Mouse (Mus musculus) heart, embryonic 12.5 days (tissue): ENCODE measurements around the gene Rassf6. TPM values are rescaled to one million over a fixed set of nuclear protein-coding genes. Genes with fewer than 3 reads are reported as not detected.

Experiments used
- ATAC-seq: fragments of 200-750 bp; cut with Nextera tagmentation; 2 replicates; pipeline ENCODE4 v1.8.0; 2017; ENCODE audit warnings: moderate TSS enrichment, moderate library complexity; ENCODE audit not compliant: insufficient number of reproducible peaks, low FRiP score
- H3K27ac ChIP-seq: fragments of 300-500 bp; sonication (generic); 2 replicates; pipeline ENCODE4 v1.5.1; 2016; ENCODE audit warnings: mild to moderate bottlenecking, moderate library complexity; ENCODE audit not compliant: poor library complexity, severe bottlenecking
- H3K27me3 ChIP-seq: fragments of 300-500 bp; sonication (generic); replicated peaks from 2 replicates; pipeline ENCODE4 v1.6.1; 2016; ENCODE audit warnings: mild to moderate bottlenecking, moderate library complexity
- H3K36me3 ChIP-seq: fragments of 300-500 bp; sonication (generic); 2 replicates; pipeline ENCODE4 v1.6.1; 2016; ENCODE audit warnings: mild to moderate bottlenecking, moderate library complexity
- H3K4me1 ChIP-seq: fragments of 300-500 bp; sonication (generic); replicated peaks from 2 replicates; pipeline ENCODE4 v1.6.1; 2016; ENCODE audit warnings: mild to moderate bottlenecking
- H3K4me2 ChIP-seq: fragments of 300-500 bp; sonication (generic); 2 replicates; pipeline ENCODE4 v1.6.1; 2016; ENCODE audit warnings: mild to moderate bottlenecking, moderate library complexity
- H3K4me3 ChIP-seq: fragments of 300-500 bp; sonication (generic); 2 replicates; pipeline ENCODE4 v1.5.1; 2016; ENCODE audit warnings: mild to moderate bottlenecking
- H3K9ac ChIP-seq: fragments of 300-500 bp; sonication (generic); 2 replicates; pipeline ENCODE4 v1.6.1; 2016; ENCODE audit warnings: mild to moderate bottlenecking, moderate library complexity
- H3K9me3 ChIP-seq: fragments of 300-500 bp; sonication (generic); replicated peaks from 2 replicates; pipeline ENCODE4 v1.6.1; 2016; ENCODE audit warnings: mild to moderate bottlenecking, moderate library complexity
- WGBS: fragments of 180-500 bp; shearing (Covaris S2); methylation state at CpG from one replicate; pipeline ENCODE4 v1.1.7; 2016; 5-methylcytosine and 5-hydroxymethylcytosine counted together
- polyA plus RNA-seq: library from polyadenylated mRNA; unstranded; fragments of >200 nt; fragmentation: Nextera tagmentation; extraction: Ambion mirVana; gene quantifications from 2 replicates; pipeline ENCODE4 v1.2.1, GENCODE M21; 2016

The Rassf6 gene
- polyA plus RNA-seq, 1 experiment from 2014 or later, result 0.52 TPM

DNA sequence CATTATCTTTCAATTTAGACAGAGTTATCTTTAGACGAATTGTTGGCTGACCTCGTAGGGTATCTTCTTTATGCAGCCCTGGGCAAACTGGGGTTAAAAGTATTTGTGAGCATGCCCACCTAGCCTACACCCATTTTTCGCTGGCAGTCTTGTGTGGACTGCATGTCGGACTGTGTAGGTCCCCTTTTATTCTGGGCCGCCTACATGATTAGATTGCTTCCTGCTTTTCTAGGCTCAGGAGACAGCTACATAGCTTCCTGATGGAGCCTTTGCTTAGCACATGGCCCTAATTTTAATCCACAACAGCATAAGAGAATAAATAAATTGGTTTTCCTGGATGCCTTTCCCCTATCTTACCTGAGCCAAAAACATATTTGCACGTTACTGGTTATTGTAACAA is 44.3 kb downstream of the Rassf6 start:
- no peak overlapping the region for H3K9ac ChIP-seq
- no peaks in the 10 kb centered on the region for H3K27me3 ChIP-seq
- H3K4me3 ChIP-seq, result no peak overlapping the region
- ATAC-seq, result no peak
- H3K4me1 ChIP-seq, result peaks cover 4% of the 10 kb centered on the region
- H3K36me3 ChIP-seq, result no peaks in the 10 kb centered on the region
- WGBS, result 71% methylated on average over 6 of the region's 6 CpGs
- H3K4me2 ChIP-seq, result no peak overlapping the region
- H3K27ac ChIP-seq, result no peak overlapping the region
- H3K9me3 ChIP-seq, result no peaks in the 10 kb centered on the region

DNA sequence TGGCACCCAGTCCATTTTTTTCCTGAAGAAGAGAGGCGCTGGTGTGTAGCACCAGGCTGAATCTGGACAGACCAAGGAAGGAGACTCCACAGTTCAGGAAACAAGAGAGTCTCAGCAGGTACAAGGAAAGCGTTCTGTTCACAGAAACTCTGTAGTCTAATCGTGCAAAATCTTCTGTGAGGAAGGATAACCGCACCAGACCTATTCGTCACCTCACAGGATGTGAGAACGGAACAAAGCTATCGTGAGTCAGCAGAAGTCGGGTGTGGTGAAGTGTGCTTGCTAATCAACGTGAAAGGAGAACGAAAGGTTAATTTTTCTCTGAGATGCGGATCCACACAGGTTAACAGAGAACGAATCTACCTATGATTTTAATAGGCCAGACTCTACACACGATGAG is 45.5 kb downstream of the Rassf6 start:
- 70% methylated on average over 13 of the region's 13 CpGs for WGBS
- H3K9me3 ChIP-seq, result no peaks in the 10 kb centered on the region
- ATAC-seq, result no peak
- H3K27ac ChIP-seq, result no peak overlapping the region
- no peak overlapping the region for H3K4me2 ChIP-seq
- H3K4me1 ChIP-seq, result no peaks in the 10 kb centered on the region
- no peak overlapping the region for H3K9ac ChIP-seq
- H3K36me3 ChIP-seq, result no peaks in the 10 kb centered on the region
- no peaks in the 10 kb centered on the region for H3K27me3 ChIP-seq
- H3K4me3 ChIP-seq, result no peak overlapping the region

DNA sequence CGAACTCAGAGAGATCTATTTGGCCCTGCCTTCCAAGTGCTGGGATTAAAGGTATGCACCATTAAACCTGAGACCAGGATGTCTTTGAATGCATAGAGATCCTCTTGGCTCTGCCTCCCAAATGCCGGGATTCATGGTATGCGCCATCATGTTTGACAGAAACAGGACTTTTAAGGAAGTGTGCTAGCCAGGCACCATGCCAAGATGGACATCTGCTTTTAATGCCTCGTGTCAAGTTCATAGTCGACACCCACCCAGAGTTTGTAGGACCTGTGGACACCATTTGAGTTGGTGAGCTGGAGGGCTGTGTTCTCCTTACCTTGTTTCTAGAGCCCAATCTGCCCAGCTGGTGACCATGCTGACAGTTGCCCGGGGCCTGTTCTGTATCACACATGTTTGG is 48.5 kb downstream of the Rassf6 start:
- 63% methylated on average over 6 of the region's 6 CpGs for WGBS
- Histone ChIP-seq H3K4me3 (no peak overlapping the region), H3K36me3 (no peaks in the 10 kb centered on the region), H3K9me3 (no peaks in the 10 kb centered on the region), H3K4me2 (no peak overlapping the region), H3K27me3 (no peaks in the 10 kb centered on the region), H3K9ac (no peak overlapping the region), H3K27ac (no peak overlapping the region), H3K4me1 (0 out of 2 replicates have a peak, but pooled peaks cover 2% of the 10 kb centered on the region)
- no peak for ATAC-seq

DNA sequence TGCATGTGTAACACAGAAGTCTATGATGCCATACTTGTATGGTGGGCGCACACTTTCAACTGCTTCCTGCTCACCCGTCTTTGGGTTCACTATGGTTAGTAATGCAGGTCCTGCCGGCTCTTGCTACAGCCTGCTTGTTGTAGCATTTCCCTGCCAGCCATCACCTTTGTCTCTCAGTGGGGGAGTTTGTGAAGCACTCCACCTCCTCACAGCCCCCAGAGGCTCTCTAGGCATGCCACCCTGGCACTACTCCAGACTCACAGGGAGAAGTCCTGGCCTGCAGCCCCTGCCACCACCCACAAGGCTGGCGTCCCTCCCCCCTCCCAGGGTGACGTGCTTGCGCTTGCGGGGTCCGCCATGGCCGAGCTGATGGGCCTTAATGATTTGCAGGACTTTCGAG is 49.8 kb downstream of the Rassf6 start:
- no peak overlapping the region for H3K9ac ChIP-seq
- H3K9me3 ChIP-seq, result no peaks in the 10 kb centered on the region
- H3K27me3 ChIP-seq, result no peaks in the 10 kb centered on the region
- no peak; the same call in 1 of the 2 replicates for ATAC-seq
- 83% methylated on average over 10 of the region's 10 CpGs for WGBS
- no peak overlapping the region for H3K4me3 ChIP-seq
- 0 out of 2 replicates have a peak, but pooled peaks cover 2% of the 10 kb centered on the region for H3K4me1 ChIP-seq
- H3K4me2 ChIP-seq, result no peak overlapping the region
- no peaks in the 10 kb centered on the region for H3K36me3 ChIP-seq
- no peak overlapping the region for H3K27ac ChIP-seq

DNA sequence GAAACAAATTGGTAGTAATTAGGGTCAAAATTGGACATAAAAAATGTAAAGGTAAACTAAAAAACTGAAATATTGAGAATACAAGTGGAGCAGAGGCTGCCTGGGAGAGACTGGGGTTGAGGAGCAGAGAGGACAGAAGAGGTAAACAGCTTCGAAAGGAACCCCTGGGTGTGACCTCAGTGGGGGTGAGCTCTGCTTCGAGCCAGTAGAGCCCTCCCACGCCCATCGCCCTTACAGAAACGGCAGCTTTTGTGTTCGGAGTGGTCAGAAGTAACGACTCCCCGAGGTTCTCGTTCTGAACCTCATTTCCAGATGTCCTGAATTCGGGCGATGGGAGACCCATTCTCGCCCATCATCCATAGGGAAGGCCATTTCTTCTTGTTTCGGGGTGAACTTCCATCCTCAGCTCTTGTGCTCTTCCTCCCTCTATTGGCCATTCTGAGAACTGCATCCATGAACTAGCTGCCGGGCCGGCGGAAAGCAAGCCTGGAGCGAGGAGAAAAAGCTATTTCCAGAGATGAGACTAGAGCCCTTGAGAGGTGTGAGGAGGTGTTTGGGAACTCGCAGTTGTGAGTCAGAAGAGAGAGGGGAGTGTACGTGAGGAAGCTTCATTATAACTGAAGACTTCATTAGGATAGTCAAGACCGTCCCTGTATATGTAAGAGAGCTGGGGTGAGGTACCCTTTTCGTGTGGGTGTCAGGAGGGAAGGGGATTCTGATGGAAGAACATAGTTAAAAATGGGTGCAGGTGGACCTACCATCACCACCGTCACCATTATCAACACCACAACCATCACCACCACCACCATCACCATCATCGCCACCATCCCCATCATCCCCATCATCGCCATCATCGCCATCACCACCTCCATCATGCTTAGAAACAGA is 51.5 kb downstream of the Rassf6 start:
- Histone ChIP-seq H3K4me2 (peak overlapping the region; percentile 81), H3K36me3 (no peaks in the 10 kb centered on the region), H3K9me3 (no peaks in the 10 kb centered on the region), H3K27ac (no peak overlapping the region), H3K9ac (peak overlapping the region; percentile 61; the same call in 1 of the 2 replicates), H3K4me3 (peak overlapping the region; percentile 51), H3K27me3 (no peaks in the 10 kb centered on the region), H3K4me1 (0 out of 2 replicates have a peak, but pooled peaks cover 2% of the 10 kb centered on the region)
- 22% methylated on average over 25 of the region's 25 CpGs for WGBS
- ATAC-seq, result no peak

DNA sequence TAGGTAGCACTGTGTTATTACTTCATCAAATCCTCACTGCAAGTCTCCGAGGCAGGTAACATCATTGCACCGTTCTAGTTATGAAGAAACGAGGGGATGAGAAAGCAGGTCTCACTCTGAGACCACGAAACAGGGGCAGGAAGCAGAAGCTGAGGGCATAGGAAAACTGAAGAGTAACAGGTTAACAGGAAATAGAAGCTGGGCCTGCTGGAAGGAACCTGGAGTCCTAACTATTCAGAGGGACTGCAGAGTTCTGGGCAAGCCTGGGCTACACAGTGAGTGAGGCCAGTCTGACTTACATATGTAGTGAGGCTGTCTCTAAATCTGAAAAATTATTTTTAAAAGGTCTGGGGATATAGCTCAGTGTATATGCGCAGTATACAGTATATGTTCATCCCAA is 52.4 kb downstream of the Rassf6 start:
- H3K9ac ChIP-seq, result no peak overlapping the region
- no peak overlapping the region for H3K4me3 ChIP-seq
- H3K9me3 ChIP-seq, result no peaks in the 10 kb centered on the region
- no peaks in the 10 kb centered on the region for H3K36me3 ChIP-seq
- ATAC-seq, result no peak
- WGBS, result 89% methylated on average over 5 of the region's 5 CpGs
- H3K27me3 ChIP-seq, result no peaks in the 10 kb centered on the region
- H3K27ac ChIP-seq, result no peak overlapping the region
- no peak overlapping the region for H3K4me2 ChIP-seq
- 0 out of 2 replicates have a peak, but pooled peaks cover 2% of the 10 kb centered on the region for H3K4me1 ChIP-seq

DNA sequence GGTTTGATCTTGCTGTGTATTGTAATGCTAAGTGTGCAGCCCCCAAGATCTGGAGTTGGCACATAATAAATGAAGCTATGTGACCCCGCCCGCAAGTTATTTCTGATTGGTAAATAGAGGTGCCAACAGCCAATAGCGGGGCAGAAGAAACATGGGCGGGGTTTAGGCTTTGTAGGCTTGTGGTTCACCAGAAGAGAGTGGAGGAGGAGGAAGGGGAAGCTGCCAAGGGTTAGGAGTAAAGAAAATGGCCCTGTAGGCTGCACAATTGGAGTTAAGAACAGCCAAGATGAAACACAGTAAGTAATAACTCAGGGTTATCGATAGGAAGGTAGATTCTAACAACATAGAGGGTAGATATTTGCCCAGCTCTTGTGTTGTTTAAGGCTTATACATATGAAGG is 53.9 kb downstream of the Rassf6 start:
- Histone ChIP-seq H3K9ac (no peak overlapping the region), H3K27me3 (no peaks in the 10 kb centered on the region), H3K4me1 (0 out of 2 replicates have a peak, but pooled peaks cover 2% of the 10 kb centered on the region), H3K4me2 (no peak overlapping the region), H3K9me3 (no peaks in the 10 kb centered on the region), H3K4me3 (no peak overlapping the region), H3K36me3 (no peaks in the 10 kb centered on the region), H3K27ac (no peak overlapping the region)
- ATAC-seq, result no peak
- 74% methylated on average over 5 of the region's 5 CpGs for WGBS

DNA sequence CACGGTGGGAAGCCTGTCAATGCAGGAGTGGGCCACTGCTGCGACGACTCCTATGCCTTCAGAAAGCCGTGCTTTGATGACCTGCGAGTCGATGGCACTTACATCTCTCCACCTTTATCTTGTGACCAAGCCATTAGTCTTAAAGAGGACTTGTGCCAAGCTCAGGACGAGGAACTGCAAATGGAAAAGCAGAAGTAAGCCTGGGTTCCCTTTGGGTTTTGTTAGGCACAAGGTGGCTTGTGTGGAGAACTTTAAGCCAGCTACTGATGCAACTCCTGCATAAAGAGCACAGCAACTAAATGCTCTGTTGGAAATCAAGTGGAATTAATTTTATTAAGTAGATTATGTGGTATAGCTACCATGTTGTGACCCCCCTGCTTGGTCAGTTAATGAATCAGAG is 55.7 kb downstream of the Rassf6 start:
- no peak overlapping the region for H3K4me3 ChIP-seq
- H3K36me3 ChIP-seq, result no peaks in the 10 kb centered on the region
- ATAC-seq, result no peak
- H3K27ac ChIP-seq, result no peak overlapping the region
- H3K4me2 ChIP-seq, result no peak overlapping the region
- no peak overlapping the region for H3K9ac ChIP-seq
- 63% methylated on average over 7 of the region's 7 CpGs for WGBS
- 0 out of 2 replicates have a peak, but pooled peaks cover 2% of the 10 kb centered on the region for H3K4me1 ChIP-seq
- H3K9me3 ChIP-seq, result no peaks in the 10 kb centered on the region
- H3K27me3 ChIP-seq, result no peaks in the 10 kb centered on the region

DNA sequence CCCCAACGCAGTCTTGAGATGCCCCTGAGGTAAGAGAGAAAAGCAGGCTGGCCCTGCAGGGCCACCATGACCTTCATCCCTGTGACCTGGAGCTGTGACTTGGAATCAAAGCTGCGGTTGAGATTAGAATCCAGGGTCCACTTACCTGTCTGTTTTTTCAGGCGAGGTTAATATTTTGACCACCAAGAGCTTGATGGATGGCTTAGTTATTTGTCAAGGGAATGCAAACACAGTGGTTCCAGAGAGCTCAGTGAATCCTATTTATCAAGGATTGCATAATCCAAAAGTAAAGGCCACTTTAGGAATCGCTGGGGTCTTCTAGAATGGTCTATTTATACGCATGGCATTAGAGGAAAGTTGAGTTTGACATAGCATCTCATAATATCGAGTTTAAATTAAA is 58.3 kb downstream of the Rassf6 start:
- Histone ChIP-seq H3K9me3 (no peaks in the 10 kb centered on the region), H3K4me2 (no peak overlapping the region), H3K4me1 (no peaks in the 10 kb centered on the region), H3K36me3 (no peaks in the 10 kb centered on the region), H3K27me3 (no peaks in the 10 kb centered on the region), H3K4me3 (no peak overlapping the region), H3K27ac (no peak overlapping the region), H3K9ac (no peak overlapping the region)
- 79% methylated on average over 6 of the region's 6 CpGs for WGBS
- no peak for ATAC-seq

DNA sequence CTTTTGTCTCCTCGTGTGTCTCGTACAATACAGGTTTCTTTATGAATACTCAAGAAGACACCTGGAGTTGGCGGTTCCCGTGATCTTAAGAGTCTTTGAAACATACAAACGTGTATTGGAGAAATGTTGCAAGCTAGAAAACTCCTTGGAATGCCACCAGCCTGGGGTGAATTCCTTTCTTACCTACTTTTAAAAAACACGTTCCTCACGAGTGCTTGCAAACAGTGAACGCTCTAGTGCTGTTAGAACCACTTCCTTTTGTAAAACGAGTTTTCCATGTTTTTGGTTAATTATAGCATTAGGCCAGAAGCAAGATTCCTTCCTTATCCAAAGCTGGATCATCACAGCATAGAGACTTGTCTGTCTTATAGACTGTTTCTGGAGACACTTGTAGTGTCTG is 60.9 kb downstream of the Rassf6 start:
- WGBS, result 83% methylated on average over 9 of the region's 9 CpGs
- ATAC-seq, result no peak
- Histone ChIP-seq H3K4me3 (no peak overlapping the region), H3K4me1 (no peaks in the 10 kb centered on the region), H3K27ac (no peak overlapping the region), H3K27me3 (no peaks in the 10 kb centered on the region), H3K4me2 (no peak overlapping the region), H3K9ac (no peak overlapping the region), H3K9me3 (no peaks in the 10 kb centered on the region), H3K36me3 (no peaks in the 10 kb centered on the region)

DNA sequence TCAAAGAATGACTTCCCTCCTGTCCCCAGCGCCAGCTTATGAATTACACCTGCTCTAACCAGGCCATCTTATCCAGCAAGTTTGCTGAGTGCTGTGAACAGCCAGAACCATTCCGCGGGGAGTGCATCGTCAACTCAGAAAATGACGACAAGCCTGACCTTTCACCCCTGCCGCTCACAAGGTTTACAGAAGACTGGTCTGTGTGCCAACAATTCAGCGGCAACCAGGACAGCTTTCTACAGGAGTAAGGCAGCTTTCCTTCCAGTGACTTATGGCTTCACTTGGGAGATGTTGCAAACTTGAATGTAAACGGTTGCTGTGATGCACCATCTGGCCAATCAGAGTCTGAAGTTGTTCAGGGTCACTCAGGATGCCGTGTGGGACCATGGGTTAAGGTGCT is 62.7 kb downstream of the Rassf6 start:
- Histone ChIP-seq H3K4me3 (no peak overlapping the region), H3K36me3 (no peaks in the 10 kb centered on the region), H3K9me3 (no peaks in the 10 kb centered on the region), H3K27ac (no peak overlapping the region), H3K4me2 (no peak overlapping the region), H3K27me3 (no peaks in the 10 kb centered on the region), H3K9ac (no peak overlapping the region), H3K4me1 (no peaks in the 10 kb centered on the region)
- 83% methylated on average over 9 of the region's 9 CpGs for WGBS
- no peak for ATAC-seq

DNA sequence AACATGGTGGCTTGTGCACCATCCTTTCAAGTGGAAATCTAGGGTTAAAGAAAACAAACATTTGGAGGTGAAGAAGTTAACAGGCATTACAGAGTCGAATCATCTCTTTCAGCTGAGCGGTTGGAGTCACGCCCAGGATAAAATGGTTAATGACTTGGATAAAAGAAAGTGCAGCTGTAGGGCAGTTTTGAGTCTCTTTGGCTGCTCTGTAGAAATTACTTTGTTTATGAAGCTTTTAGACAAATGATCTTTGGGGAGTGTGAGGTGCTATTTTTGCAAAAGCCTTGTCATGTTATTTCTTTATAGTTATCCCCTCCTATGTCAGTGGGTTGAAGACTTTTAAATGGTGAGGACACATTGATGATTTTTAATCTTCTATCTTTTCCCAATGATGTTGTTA is 69.2 kb downstream of the Rassf6 start:
- Histone ChIP-seq H3K4me1 (peaks cover 16% of the 10 kb centered on the region), H3K36me3 (no peaks in the 10 kb centered on the region), H3K27me3 (no peaks in the 10 kb centered on the region), H3K9me3 (no peaks in the 10 kb centered on the region), H3K4me2 (no peak overlapping the region), H3K27ac (no peak overlapping the region), H3K9ac (no peak overlapping the region), H3K4me3 (no peak overlapping the region)
- 70% methylated on average over 3 of the region's 3 CpGs for WGBS
- no peak for ATAC-seq
